Mouse (Mus musculus): ENCODE results near the gene Atg9b.

DNA sequence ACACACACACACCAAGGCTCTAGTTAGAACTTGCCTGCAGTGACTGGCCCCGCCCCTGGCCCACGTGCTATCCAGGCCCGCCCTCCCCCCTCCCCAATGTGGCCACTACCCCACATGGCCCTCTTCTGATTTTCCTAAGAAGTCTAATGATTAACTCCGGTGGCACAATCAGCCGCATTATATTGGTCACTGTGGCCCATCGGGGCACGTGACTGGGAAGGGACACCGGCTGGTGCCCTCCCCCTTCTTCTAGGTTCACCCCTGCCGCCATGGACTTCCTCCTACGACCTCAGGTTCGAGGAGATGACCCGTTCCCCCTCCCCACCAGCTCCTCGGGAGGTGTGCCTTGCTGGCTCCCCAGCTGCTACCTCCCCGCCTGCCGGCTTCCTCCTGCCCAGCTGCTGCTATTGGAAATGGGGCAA, 36.0 kb upstream of the Atg9b start:
- no peak for TF ChIP-seq POLR2A (IDR thresholded peaks at IDR 0.05; ENCODE audit: borderline replicate concordance, low read depth, low read length)
- TF ChIP-seq CTCF (IDR thresholded peaks at IDR 0.05; ENCODE audit: low read depth, low read length): no peak
